Mouse (Mus musculus): ENCODE data around the gene Ldlr.
A peak's percentile ranks its signal among the peaks of the same experiment; 100 is the strongest.
"Not testable (repeated sequence)": the region's sequence is repeated elsewhere in the genome, so short reads cannot be mapped to it uniquely, and the experiment has no call there.

Ldlr gene

GRCm38 (mm10) chr9:21694071-21694470 lies 29.2 kb upstream of the Ldlr start:
- peaks cover 93% of the 10 kb centered on the region for H3K36me3 ChIP-seq (ENCODE audit: insufficient read depth, low read length)
- peaks cover 8% of the 10 kb centered on the region for H3K4me1 ChIP-seq (replicated peaks; ENCODE audit: low read depth, low read length)
- no peak for TF ChIP-seq NANOG (IDR thresholded peaks at IDR 0.05; ENCODE audit: borderline replicate concordance, low read length)
- no peaks in the 10 kb centered on the region for H3K9me3 ChIP-seq (ENCODE audit: low read length)
- no peaks in the 10 kb centered on the region for H3K27me3 ChIP-seq (ENCODE audit: insufficient read depth, low read length)
- H3K4me3 ChIP-seq (replicated peaks; ENCODE audit: low read length): no peak overlapping the region

- no peaks in the 10 kb centered on the region for H3K9me3 ChIP-seq (ENCODE audit: low read length)
- no peaks in the 10 kb centered on the region for H3K27me3 ChIP-seq (ENCODE audit: insufficient read depth, low read length)
- peaks cover 94% of the 10 kb centered on the region for H3K36me3 ChIP-seq (ENCODE audit: insufficient read depth, low read length)
- no peak overlapping the region for H3K4me3 ChIP-seq (replicated peaks; ENCODE audit: low read length)
- TF ChIP-seq CTCF (conservative IDR thresholded peaks at IDR 0.05; ENCODE audit: low read length) (no peak), POU5F1 (IDR thresholded peaks at IDR 0.05; ENCODE audit: borderline replicate concordance, low read length) (no peak), NANOG (IDR thresholded peaks at IDR 0.05; ENCODE audit: borderline replicate concordance, low read length) (no peak)
- peaks cover 8% of the 10 kb centered on the region for H3K4me1 ChIP-seq (replicated peaks; ENCODE audit: low read depth, low read length)
Measured at GRCm38 (mm10) chr9:21695229-21695792, 28.0 kb upstream of the Ldlr start.

GRCm38 (mm10) chr9:21697121-21697520 lies 26.2 kb upstream of the Ldlr start:
- Histone ChIP-seq H3K4me1 (replicated peaks; ENCODE audit: low read depth, low read length) (peaks cover 14% of the 10 kb centered on the region), H3K36me3 (ENCODE audit: insufficient read depth, low read length) (peaks cover 96% of the 10 kb centered on the region), H3K4me3 (replicated peaks; ENCODE audit: low read length) (no peak overlapping the region), H3K27me3 (ENCODE audit: insufficient read depth, low read length) (no peaks in the 10 kb centered on the region), H3K9me3 (ENCODE audit: low read length) (no peaks in the 10 kb centered on the region)
- TF ChIP-seq NANOG (IDR thresholded peaks at IDR 0.05; ENCODE audit: borderline replicate concordance, low read length) (no peak), CTCF (conservative IDR thresholded peaks at IDR 0.05; ENCODE audit: low read length) (no peak), POU5F1 (IDR thresholded peaks at IDR 0.05; ENCODE audit: borderline replicate concordance, low read length) (no peak)

GRCm38 (mm10) chr9:21699280-21699679 lies 24.0 kb upstream of the Ldlr start:
- peaks cover 14% of the 10 kb centered on the region for H3K4me1 ChIP-seq (replicated peaks; ENCODE audit: low read depth, low read length)
- H3K9me3 ChIP-seq (ENCODE audit: low read length); H3K27me3 ChIP-seq (ENCODE audit: insufficient read depth, low read length): not testable (repeated sequence)

GRCm38 (mm10) chr9:21701091-21701490 lies 22.2 kb upstream of the Ldlr start:
- no peak for TF ChIP-seq NANOG (IDR thresholded peaks at IDR 0.05; ENCODE audit: borderline replicate concordance, low read length)
- Histone ChIP-seq H3K4me1 (replicated peaks; ENCODE audit: low read depth, low read length) (peaks cover 18% of the 10 kb centered on the region), H3K9me3 (ENCODE audit: low read length) (no peaks in the 10 kb centered on the region), H3K36me3 (ENCODE audit: insufficient read depth, low read length) (peaks cover 95% of the 10 kb centered on the region), H3K4me3 (replicated peaks; ENCODE audit: low read length) (no peak overlapping the region), H3K27me3 (ENCODE audit: insufficient read depth, low read length) (no peaks in the 10 kb centered on the region)

More at GRCm38 (mm10) chr9:21699280-21699679, 24.0 kb upstream of the Ldlr start:
- not testable (repeated sequence) for H3K4me3 ChIP-seq (replicated peaks; ENCODE audit: low read length)
- H3K36me3 ChIP-seq (ENCODE audit: insufficient read depth, low read length): peaks cover 96% of the 10 kb centered on the region

GRCm38 (mm10) chr9:21703494-21703893 lies 19.8 kb upstream of the Ldlr start:
- TF ChIP-seq NANOG (IDR thresholded peaks at IDR 0.05; ENCODE audit: borderline replicate concordance, low read length): no peak
- no peak for TF ChIP-seq CTCF (conservative IDR thresholded peaks at IDR 0.05; ENCODE audit: low read length)
- no peak for TF ChIP-seq POU5F1 (IDR thresholded peaks at IDR 0.05; ENCODE audit: borderline replicate concordance, low read length)

GRCm38 (mm10) chr9:21706085-21706484 lies 17.2 kb upstream of the Ldlr start:
- TF ChIP-seq CTCF (conservative IDR thresholded peaks at IDR 0.05; ENCODE audit: low read length): no peak
- TF ChIP-seq POU5F1 (IDR thresholded peaks at IDR 0.05; ENCODE audit: borderline replicate concordance, low read length): no peak
- TF ChIP-seq NANOG (IDR thresholded peaks at IDR 0.05; ENCODE audit: borderline replicate concordance, low read length): no peak
- H3K4me3 ChIP-seq (replicated peaks; ENCODE audit: low read length): no peak overlapping the region
- H3K4me1 ChIP-seq (replicated peaks; ENCODE audit: low read depth, low read length): peaks cover 20% of the 10 kb centered on the region
- peaks cover 61% of the 10 kb centered on the region for H3K36me3 ChIP-seq (ENCODE audit: insufficient read depth, low read length)
- H3K27me3 ChIP-seq (ENCODE audit: insufficient read depth, low read length): no peaks in the 10 kb centered on the region
- H3K9me3 ChIP-seq (ENCODE audit: low read length): 0 out of 2 replicates have a peak, but pooled peaks cover 2% of the 10 kb centered on the region

More at GRCm38 (mm10) chr9:21703494-21703893, 19.8 kb upstream of the Ldlr start:
- no peaks in the 10 kb centered on the region for H3K27me3 ChIP-seq (ENCODE audit: insufficient read depth, low read length)
- peaks cover 27% of the 10 kb centered on the region for H3K4me1 ChIP-seq (replicated peaks; ENCODE audit: low read depth, low read length)
- H3K9me3 ChIP-seq (ENCODE audit: low read length): no peaks in the 10 kb centered on the region
- peaks cover 81% of the 10 kb centered on the region for H3K36me3 ChIP-seq (ENCODE audit: insufficient read depth, low read length)
- no peak overlapping the region for H3K4me3 ChIP-seq (replicated peaks; ENCODE audit: low read length)

- Histone ChIP-seq H3K4me1 (replicated peaks; ENCODE audit: low read depth, low read length) (peaks cover 20% of the 10 kb centered on the region), H3K4me3 (replicated peaks; ENCODE audit: low read length) (peak overlapping the region; percentile 2; the same call in 1 of the 2 replicates), H3K36me3 (ENCODE audit: insufficient read depth, low read length) (peaks cover 55% of the 10 kb centered on the region), H3K27me3 (ENCODE audit: insufficient read depth, low read length) (no peaks in the 10 kb centered on the region), H3K9me3 (ENCODE audit: low read length) (0 out of 2 replicates have a peak, but pooled peaks cover 2% of the 10 kb centered on the region)
- no peak for TF ChIP-seq POU5F1 (IDR thresholded peaks at IDR 0.05; ENCODE audit: borderline replicate concordance, low read length)
Measured at GRCm38 (mm10) chr9:21706586-21707265, 16.6 kb upstream of the Ldlr start.

GRCm38 (mm10) chr9:21709340-21709739 lies 13.9 kb upstream of the Ldlr start:
- H3K9me3 ChIP-seq (ENCODE audit: low read length): peaks cover 16% of the 10 kb centered on the region
- H3K36me3 ChIP-seq (ENCODE audit: insufficient read depth, low read length): peaks cover 32% of the 10 kb centered on the region
- H3K4me3 ChIP-seq (replicated peaks; ENCODE audit: low read length): no peak overlapping the region
- no peaks in the 10 kb centered on the region for H3K27me3 ChIP-seq (ENCODE audit: insufficient read depth, low read length)
- TF ChIP-seq NANOG (IDR thresholded peaks at IDR 0.05; ENCODE audit: borderline replicate concordance, low read length): no peak
- TF ChIP-seq CTCF (conservative IDR thresholded peaks at IDR 0.05; ENCODE audit: low read length): no peak
- no peak for TF ChIP-seq POU5F1 (IDR thresholded peaks at IDR 0.05; ENCODE audit: borderline replicate concordance, low read length)
- peaks cover 20% of the 10 kb centered on the region for H3K4me1 ChIP-seq (replicated peaks; ENCODE audit: low read depth, low read length)

All from E14TG2a.4 (cell line).